Mouse (Mus musculus) spleen, postnatal 36 days (tissue): ENCODE measurements at regions not wholly inside any gene's neighbourhood (a gene's known extent, or its start where the extent isn't known, plus 50 kb on each side); places are given as distances from the start of the nearest gene placed in this dataset.
A peak's percentile ranks its signal among the peaks of the same experiment; 100 is the strongest.

Source experiments
- DNase-seq, 2 experiments: peaks; one replicate each; pipeline ENCODE4 v3.0.0; 2022; ENCODE audit warnings: low spot score in 2 of 2, mixed read lengths in 1 of 2

GRCm38 (mm10) chr14:23237376-23237775, 776.9 kb downstream of the Kcnma1 start:
- no peak for DNase-seq

DNA sequence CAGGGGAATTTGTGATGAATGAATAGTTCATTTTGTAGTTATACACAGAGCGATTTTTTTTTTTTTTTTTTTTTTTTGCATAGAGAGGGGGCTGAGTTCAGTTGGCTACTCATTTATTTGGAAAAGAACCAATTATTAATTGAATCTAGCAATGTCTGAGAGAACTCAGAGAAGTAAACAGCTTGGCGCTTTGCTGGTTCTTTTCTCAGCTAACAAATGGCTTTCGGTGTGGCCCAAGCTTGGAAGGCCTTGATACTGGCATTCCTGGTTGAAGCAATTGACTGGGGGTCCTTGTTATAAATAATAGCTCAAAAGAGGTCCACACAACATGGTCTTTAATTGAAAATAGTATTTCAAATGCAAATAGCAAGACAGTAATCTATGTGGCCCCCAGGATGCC, 815.6 kb downstream of the Kcnma1 start:
- DNase-seq, result no peak

GRCm38 (mm10) chr14:23194569-23195529, 819.4 kb downstream of the Kcnma1 start:
- DNase-seq, result no peak

GRCm38 (mm10) chr14:23192566-23192965, 821.7 kb downstream of the Kcnma1 start:
- peak; percentile 22 to 53 for DNase-seq

DNA sequence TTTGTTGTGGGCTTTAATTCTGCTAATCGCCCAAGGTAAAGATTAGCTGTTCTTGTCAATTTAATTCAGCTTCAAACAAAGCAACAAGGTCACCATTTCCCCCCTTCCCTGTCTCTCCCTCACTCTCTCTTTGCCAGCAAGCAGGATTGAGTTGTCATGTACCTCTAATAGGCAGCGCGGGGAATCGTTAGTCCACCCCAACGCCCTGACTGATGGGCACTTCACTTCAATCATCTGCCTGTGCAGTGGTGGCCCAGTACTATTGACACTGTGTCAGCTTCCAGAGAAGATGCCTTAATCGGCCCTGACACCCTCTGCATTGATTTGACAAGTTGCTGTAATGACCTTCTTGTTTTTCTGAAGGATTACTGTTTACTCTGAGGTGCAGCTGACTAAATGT, 828.9 kb downstream of the Kcnma1 start:
- no peak for DNase-seq

DNA sequence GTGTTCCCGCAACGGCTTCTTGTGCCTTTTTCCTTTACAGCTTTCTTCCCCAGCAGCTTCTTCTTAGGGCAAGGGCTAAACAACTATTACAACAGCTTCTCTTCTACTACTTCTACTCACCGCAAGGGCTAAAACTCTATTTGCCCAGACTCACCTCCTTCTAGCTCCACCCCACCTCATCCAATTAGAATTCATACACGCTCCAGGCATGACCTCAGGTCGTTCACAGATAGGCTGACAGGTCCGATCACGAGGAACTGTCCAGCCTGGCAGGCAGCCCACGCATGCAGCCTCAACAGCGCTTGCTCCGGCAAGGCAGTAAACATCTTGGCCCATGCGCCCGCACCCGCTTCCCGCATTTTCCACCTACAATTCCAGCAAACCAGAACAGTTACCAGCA, 844.9 kb downstream of the Kcnma1 start:
- DNase-seq, result no peak

DNA sequence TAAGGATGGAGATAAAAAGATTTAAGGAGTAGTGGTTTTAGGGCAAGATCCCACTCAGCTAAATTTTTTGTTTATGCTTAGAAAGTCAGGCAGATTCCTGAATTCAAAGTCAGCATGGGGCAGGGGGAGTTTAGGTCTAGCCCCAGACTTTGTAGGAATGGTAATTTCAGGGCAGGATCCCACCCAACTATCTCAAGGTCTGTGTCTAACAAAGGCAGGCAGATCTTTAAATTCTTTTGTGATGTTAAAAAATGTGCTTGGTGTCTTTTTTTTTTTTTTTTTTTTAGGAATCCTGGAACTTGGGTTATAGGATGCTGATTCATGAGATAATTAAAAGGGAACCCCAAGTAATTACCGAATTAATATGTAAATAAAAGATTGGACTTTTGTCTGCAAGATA, 853.7 kb downstream of the Kcnma1 start:
- no peak for DNase-seq

DNA sequence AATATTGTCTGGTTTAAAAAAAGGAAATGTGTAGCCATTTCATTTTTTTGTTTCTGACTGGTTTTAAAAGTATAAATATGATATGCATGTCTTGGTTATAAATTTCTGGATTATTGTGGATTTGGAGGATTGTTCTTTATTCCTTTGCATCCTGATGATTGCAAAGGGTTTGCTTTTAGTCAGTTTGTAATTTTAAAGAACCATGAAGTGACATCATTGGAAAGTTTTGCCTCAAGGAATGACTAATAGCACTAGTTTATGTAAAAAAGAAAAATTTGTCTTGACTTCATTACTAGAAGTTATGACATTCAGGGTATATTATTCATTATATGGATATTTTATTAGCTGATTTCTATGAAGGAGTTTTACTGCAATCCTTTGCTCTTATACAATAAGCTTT, 863.9 kb downstream of the Kcnma1 start:
- no peak for DNase-seq

DNA sequence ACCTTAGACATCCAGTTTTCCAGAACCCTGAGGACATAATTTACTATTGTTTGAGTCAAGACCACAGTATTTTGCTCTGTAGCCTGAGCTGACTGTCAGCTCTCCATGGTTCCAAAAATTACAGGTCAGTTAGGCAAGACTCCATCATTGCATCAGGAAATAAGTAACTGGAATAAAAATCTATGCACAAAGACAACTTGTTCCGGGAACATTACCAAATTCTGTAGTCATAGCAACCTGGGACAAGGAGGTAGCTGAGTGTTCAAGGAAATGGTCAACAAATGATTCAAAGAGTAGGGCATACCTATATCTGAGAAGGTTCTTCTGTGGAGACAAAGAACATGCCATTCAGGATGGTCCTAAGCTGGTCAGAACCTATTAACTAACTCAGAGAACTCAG, 867.3 kb downstream of the Kcnma1 start:
- no peak for DNase-seq

DNA sequence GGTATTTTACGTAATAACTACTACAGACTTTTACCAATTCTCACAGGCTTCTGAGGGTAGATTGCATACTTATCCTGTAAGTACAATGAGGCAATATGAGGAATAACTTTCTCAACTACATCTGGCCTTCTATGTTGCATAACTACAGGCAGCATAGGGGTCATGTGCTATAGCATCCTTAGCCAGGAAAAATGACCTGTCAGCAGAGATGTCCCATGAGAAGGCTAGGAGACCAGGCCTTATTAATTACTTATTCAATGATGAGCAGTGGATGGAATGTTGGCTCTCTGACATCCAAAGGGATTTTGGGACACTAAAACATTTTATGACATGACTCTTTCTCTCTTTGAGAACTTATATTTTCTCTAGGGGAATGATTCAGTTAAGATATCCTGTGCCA, 873.9 kb downstream of the Kcnma1 start:
- DNase-seq, result no peak

DNA sequence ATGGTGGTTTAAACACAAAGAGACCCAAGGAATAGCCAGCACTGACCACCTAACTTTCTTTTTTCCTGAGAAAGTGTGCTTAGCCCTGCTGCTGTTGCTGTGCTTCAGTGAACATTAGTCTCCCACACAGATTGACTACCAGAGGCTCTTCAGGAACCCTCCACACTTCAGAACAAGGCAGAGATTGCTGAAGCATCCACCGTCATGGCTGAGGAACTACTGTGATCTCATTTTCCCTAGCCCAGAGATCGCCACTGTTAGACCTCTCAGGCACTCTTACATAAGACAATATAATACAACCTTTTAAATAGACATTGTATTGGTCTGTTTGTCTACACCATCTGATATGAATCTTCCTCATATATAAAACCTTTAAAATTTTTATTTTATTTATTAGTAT, 879.6 kb downstream of the Kcnma1 start:
- no peak for DNase-seq

DNA sequence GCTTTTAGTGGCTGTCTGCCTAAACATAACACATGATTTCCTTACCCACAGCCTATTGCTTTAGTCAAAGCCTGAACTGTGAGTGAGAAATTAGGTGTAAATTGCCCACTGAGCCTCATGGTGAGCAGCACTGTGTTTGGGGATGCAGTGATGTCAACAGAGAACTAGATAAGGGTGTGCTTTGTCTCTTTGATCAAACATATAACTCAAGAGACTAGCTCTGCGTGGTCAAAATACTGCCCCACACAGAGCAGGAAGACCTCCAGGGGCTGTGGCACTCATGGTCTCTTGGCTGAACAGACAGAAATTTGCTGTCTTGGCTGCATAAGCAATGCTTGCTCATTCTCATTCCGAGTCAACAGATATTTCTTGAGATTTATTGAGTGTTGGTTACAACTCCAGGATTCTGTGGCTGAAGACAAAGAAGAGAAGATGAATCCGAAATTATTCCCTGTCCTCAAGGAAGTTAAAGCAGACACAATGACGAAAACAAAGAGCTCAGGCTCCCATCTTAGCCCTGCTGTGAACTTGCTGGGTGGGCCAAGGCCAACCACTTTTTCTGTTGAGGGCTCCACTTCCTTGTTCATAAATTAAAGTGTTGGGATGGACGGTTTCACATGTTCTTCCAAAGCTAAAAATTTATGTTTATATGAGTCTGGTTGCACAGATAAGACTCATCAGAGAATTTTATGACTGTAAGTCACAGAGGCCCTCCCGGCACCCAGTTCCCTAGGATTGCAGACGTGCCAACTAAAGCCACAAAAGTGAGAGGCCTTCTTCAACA, 882.4 kb downstream of the Kcnma1 start:
- DNase-seq, result no peak

- DNase-seq, result no peak
These were observed 898.3 kb downstream of the Kcnma1 start for GRCm38 (mm10) chr14:23115889-23116510.

DNA sequence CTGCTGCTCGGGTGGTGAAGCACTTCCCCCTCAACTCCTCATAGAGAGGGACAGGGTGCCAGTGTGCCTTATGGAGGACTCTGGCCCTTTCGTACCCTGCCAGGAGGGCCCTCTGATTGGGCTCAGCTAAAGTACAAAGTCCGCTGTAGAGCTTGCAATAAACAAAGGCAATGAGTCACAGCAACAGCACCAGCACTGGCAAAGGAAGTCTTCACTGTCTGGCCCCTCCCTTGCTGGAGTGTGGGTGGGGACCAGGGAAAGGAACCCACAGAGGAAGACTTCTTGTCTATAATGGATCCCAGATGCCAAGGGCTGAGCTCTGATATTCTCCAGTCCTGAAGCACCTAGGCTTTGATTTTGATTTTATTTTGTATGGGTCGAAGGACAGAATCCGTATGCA, 899.4 kb downstream of the Kcnma1 start:
- DNase-seq, result no peak

- DNase-seq, result no peak
These were observed 899.8 kb downstream of the Kcnma1 start for GRCm38 (mm10) chr14:23114456-23114855.

DNA sequence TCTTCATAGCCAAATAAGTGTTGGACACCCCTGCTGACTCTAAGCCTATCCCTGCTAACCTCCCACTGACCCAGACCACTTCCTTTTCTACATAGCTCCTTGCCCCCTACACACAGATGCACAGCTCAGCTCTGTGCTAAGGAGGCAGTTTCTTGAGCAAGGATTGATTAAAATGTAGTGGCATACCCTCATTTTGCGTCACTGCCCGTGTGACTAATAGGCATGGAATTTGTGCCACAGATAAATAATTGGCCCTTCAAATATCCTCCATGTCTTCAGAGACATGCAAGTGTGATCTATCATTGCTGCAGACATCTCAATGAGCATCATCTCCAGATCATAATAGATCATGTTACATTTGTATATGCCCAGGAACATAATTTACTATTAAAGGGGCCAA, 901.9 kb downstream of the Kcnma1 start:
- no peak for DNase-seq

GRCm38 (mm10) chr14:23108590-23108989, 905.7 kb downstream of the Kcnma1 start:
- DNase-seq, result no peak

GRCm38 (mm10) chr14:23107466-23107865, 906.8 kb downstream of the Kcnma1 start:
- no peak for DNase-seq
